Mouse (Mus musculus) Patski (cell line): ENCODE results near the gene Mgat4b. TPM values are rescaled to one million over a fixed set of nuclear protein-coding genes. Genes with fewer than 3 reads are reported as not detected.

ENCODE experiments used
- ATAC-seq: fragments of 100-300 bp; one replicate; pipeline ENCODE4 v1.8.0; 2021
- CTCF ChIA-PET: fragments of 350-600 bp; sonication (Branson Sonifier 250); formaldehyde crosslinking; loops from one replicate; lab custom pipeline; 2022; ENCODE audit warnings: inconsistent platforms; lab: Charles Lee
- POLR2A ChIA-PET: fragments of 350-600 bp; sonication (Branson Sonifier 250); formaldehyde crosslinking; loops from one replicate; lab custom pipeline; 2022; ENCODE audit warnings: antibody characterized with exemption, inconsistent platforms; lab: Charles Lee
- DNase-seq: peaks from one replicate; pipeline ENCODE4 v3.0.0-alpha.2; 2011; ENCODE audit warnings: low read depth, low spot score
- H3K27me3 ChIP-seq: fragments of 371-371 bp; one replicate; pipeline ENCODE4 v1.5.1; 2021
- CTCF ChIP-seq: fragments of 100-300 bp; IDR thresholded peaks from one replicate; pipeline ENCODE4 v1.5.1; 2021
- in situ Hi-C: fragments of 300-500 bp; cut with MboI; formaldehyde crosslinking; loops from 3 replicates; pipeline ENCODE4 v1.11.1; 2018; ENCODE audit warnings: low pct_unique_long_range_greater_than_20kb, mixed read lengths
- polyA plus RNA-seq: library from polyadenylated mRNA; unstranded; gene quantifications from one replicate; pipeline ENCODE4 v1.2.3, GENCODE M21; 2021

The Mgat4b gene
- polyA plus RNA-seq, 1 experiment from 2014 or later: 200 TPM

DNA sequence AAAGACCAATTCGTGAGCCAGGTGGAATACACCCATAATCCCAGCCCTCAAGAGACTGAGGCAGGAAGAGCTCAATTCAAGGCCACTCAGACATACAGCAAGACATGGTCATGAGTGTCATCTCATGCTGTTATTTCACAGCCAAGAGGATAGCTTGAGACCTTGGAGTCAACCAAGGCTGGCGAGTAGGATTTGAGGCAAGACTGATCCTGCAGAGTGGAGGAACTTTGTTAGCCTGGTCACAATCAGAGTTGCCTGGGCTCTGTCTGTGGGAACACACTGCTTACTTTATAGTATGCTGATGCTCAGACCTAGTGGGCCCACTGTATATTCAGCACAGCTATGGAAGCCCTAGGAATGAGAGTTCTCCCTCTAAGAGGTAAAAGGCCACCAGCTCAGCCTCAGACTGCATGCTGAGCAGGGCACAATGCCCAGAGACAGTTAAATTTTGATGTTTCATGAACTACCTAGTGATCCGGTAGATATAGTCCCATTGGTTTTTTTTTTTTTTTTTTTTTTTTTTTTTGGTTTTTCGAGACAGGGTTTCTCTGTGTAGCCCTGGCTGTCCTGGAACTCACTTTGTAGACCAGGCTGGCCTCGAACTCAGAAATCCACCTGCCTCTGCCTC is 12.4 kb upstream of the Mgat4b start:
- TF ChIP-seq CTCF: no peak
- ChIA-PET CTCF (interaction anchor here (1.8 to 2.9 kb wide), 2 partner anchors 9 to 14 kb away, joined by 5 to 10 read pairs; no protein-coding TSS in a partner anchor), POLR2A (interaction anchor here (0.8 to 0.9 kb wide), 2 partner anchors 11 to 19 kb away, joined by 3 read pairs; no protein-coding TSS in a partner anchor)
- in situ Hi-C loops: no loop called here
- H3K27me3 ChIP-seq: no peaks in the 10 kb centered on the region
- ATAC-seq: no peak
- DNase-seq: no peak

- in situ Hi-C loops: no loop called here
- no peaks in the 10 kb centered on the region for H3K27me3 ChIP-seq
- no peak for DNase-seq
- no peak for ATAC-seq
- POLR2A ChIA-PET: interaction anchor here (0.7 to 0.9 kb wide), 2 partner anchors 10 to 18 kb away, joined by 3 read pairs; no protein-coding TSS in a partner anchor
- no peak for TF ChIP-seq CTCF
- CTCF ChIA-PET: interaction anchor here (1.8 to 2.9 kb wide), 2 partner anchors 10 to 13 kb away, joined by 5 to 10 read pairs; no protein-coding TSS in a partner anchor
Measured at GRCm38 (mm10) chr11:50198916-50199315, 11.8 kb upstream of the Mgat4b start.

GRCm38 (mm10) chr11:50200613-50201012 is 10.1 kb upstream of the Mgat4b start:
- ChIA-PET POLR2A (interaction anchor here (0.5 to 1.4 kb wide), 4 partner anchors 10 to 1416 kb away, joined by 3 read pairs; partner anchors contain the start of genes Mgat4b and Sqstm1), CTCF (interaction anchor here (1.1 to 2.1 kb wide), 3 partner anchors 9 to 12 kb away, joined by 3 to 5 read pairs (median 5); partner anchors contain the start of genes Mgat4b and Sqstm1)
- TF ChIP-seq CTCF: no peak
- DNase-seq (no peak), ATAC-seq (no peak)
- in situ Hi-C loops: no loop called here
- H3K27me3 ChIP-seq: no peaks in the 10 kb centered on the region

GRCm38 (mm10) chr11:50201590-50201989 is 9.1 kb upstream of the Mgat4b start:
- ATAC-seq (no peak), DNase-seq (no peak)
- CTCF ChIA-PET: interaction anchor here (1.4 to 2.1 kb wide), 2 partner anchors 9 to 13 kb away, joined by 5 read pairs; partner anchors contain the start of genes Mgat4b and Sqstm1
- in situ Hi-C loops: no loop called here
- POLR2A ChIA-PET: interaction anchor here (1.1 to 1.4 kb wide), 4 partner anchors 8 to 165 kb away, joined by 3 to 4 read pairs (median 3); partner anchors contain the start of genes Mgat4b and Sqstm1
- no peaks in the 10 kb centered on the region for H3K27me3 ChIP-seq
- no peak for TF ChIP-seq CTCF

DNA sequence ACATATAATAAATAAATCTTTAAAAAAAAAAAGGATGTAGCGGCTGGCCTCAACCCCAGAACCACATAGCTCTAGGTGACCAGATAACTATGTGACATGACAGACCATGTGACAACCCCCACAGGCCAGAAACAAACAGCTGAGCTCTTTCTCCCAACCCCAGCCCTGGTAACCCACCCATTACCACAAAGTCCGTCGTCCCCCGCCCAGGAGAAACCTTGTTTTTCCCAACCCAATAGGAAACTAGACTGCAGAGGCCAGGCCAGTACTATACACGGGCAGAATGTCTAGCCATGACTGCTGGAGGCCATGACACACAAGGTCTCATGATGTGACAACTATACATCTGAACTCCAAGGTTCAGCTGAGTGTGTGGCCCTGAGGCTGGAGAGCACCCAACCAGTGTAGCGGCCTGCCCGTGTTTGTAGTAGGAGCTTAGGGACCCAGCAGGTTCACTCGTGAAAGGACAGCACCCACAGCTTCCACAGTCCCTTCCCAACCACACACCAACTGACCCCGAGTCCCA is 7.3 kb upstream of the Mgat4b start:
- in situ Hi-C loops: no loop called here
- no peak for TF ChIP-seq CTCF
- CTCF ChIA-PET: interaction anchor here (1.2 kb wide), 1 partner anchor 42 kb away, joined by 3 read pairs; no protein-coding TSS in a partner anchor
- ATAC-seq: no peak
- POLR2A ChIA-PET: interaction anchor here (1.4 kb wide), 1 partner anchor 22 kb away, joined by 3 read pairs; no protein-coding TSS in a partner anchor
- DNase-seq: no peak
- H3K27me3 ChIP-seq: no peaks in the 10 kb centered on the region

DNA sequence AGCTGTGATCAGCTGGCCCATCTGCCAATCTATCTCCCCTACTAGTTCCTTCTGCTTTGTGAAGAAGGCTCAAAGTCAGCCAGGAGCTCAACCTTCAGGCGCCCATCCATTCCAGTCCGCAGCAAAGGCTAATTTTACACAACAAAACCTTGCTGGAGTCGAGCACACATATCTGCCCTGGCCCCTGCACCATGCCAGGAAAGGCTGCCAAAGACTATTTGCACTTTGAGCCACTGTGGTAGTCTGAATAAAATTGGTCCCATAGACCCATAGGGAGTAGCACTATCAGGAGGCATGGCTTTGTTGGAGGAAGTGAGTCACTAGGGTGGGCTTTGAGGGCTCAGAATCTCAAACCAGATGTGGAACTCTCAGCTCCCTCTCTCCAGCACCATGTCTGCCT is 5.3 kb upstream of the Mgat4b start:
- in situ Hi-C loops: no loop called here
- CTCF ChIA-PET: interaction anchor here (1.3 kb wide), 1 partner anchor 17 kb away, joined by 3 read pairs; no protein-coding TSS in a partner anchor
- TF ChIP-seq CTCF: no peak
- ATAC-seq (no peak), DNase-seq (no peak)
- POLR2A ChIA-PET: interaction anchor here (1.2 to 2.1 kb wide), 2 partner anchors 18 to 43 kb away, joined by 3 to 5 read pairs; no protein-coding TSS in a partner anchor
- H3K27me3 ChIP-seq: no peaks in the 10 kb centered on the region

DNA sequence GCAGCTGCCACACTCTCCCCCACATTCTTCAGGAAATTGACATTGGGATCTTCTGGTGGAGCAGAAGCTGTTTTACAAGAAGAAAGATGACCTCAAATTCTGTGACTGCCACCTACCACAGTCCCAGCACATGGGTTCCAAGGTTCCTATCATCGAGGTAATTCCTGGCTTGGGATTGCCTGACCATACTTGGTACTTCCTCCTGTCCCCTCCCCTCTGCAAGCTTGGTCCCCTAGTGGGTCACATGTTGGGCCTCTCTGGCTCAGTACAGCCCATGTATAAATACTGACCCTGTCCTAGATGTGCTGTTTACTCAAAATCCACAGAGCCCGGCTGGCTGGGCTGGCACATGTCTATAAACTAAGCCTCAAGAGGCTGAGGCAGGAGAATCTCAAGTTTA is 4.7 kb upstream of the Mgat4b start:
- POLR2A ChIA-PET: interaction anchor here (1.2 to 2.1 kb wide), 2 partner anchors 17 to 43 kb away, joined by 3 to 5 read pairs; no protein-coding TSS in a partner anchor
- CTCF ChIA-PET: interaction anchor here (1.3 kb wide), 1 partner anchor 18 kb away, joined by 3 read pairs; no protein-coding TSS in a partner anchor
- in situ Hi-C loops: no loop called here
- no peak for TF ChIP-seq CTCF
- H3K27me3 ChIP-seq: no peaks in the 10 kb centered on the region
- no peak for DNase-seq
- ATAC-seq: no peak

- CTCF ChIA-PET: interaction anchor here (1.6 to 2.8 kb wide), 2 partner anchors 17 to 20 kb away, joined by 4 to 11 read pairs; no protein-coding TSS in a partner anchor
- in situ Hi-C loops: no loop called here
- no peak for ATAC-seq
Measured at GRCm38 (mm10) chr11:50207344-50207743, 3.3 kb upstream of the Mgat4b start.

DNA sequence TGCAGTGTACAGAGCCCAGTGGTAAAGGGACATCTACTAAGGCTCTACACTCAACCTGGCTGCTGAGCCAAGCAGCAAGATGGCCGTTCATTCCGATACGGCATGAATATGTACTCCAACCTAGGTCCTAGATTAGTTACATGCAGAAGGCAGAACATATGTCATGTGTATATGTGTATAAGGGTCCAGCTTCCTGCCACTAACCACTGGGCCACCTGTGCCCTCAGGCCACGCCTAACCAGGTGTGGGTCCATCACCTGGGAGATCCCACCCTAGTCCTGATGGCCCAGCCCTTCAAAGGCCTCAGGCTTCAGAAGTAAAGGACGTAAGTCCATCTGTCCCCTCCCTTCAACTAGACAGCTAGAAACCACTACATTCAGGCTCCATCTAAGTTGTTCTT is 2.7 kb upstream of the Mgat4b start:
- no peak for DNase-seq
- in situ Hi-C loops: no loop called here
- H3K27me3 ChIP-seq: no peaks in the 10 kb centered on the region
- ChIA-PET POLR2A (interaction anchor here (0.8 to 1.4 kb wide), 3 partner anchors 17 to 21 kb away, joined by 3 to 5 read pairs (median 4); no protein-coding TSS in a partner anchor), CTCF (interaction anchor here (1.6 to 2.8 kb wide), 2 partner anchors 16 to 20 kb away, joined by 4 to 11 read pairs; no protein-coding TSS in a partner anchor)
- no peak for TF ChIP-seq CTCF
- ATAC-seq: no peak

More at GRCm38 (mm10) chr11:50207344-50207743, 3.3 kb upstream of the Mgat4b start:
- no peak for TF ChIP-seq CTCF
- POLR2A ChIA-PET: interaction anchor here (0.5 to 1.4 kb wide), 5 partner anchors 18 to 39 kb away, joined by 3 to 6 read pairs (median 4); no protein-coding TSS in a partner anchor
- DNase-seq: no peak
- H3K27me3 ChIP-seq: no peaks in the 10 kb centered on the region

DNA sequence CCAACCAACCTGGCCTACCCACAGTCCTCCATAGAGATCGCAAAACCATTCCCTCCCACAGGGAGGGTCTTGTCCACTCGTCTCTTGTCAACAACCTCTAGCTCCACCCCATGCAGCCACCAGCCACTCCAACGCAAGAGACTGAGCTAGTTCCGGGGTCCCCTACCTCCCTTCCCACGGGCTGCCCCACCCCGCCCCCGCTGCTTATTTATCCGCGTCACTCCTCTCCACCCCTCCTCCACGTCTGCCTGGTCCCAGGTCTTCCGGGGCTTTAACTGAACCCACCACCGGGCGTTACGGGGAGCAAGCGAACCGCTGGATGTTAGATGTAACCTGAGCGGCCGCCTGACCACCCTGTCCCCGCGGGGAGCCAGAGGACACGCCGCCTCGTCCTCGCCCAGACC is 587 bp upstream of the Mgat4b start:
- in situ Hi-C loops: no loop called here
- POLR2A ChIA-PET: interaction anchor here (0.9 to 4.8 kb wide), 7 partner anchors 8 to 167 kb away, joined by 3 to 60 read pairs (median 3); no protein-coding TSS in a partner anchor

More for the DNA sequence above, 587 bp upstream of the Mgat4b start:
- TF ChIP-seq CTCF: no peak
- no peaks in the 10 kb centered on the region for H3K27me3 ChIP-seq
- CTCF ChIA-PET: interaction anchor here (1.5 kb wide), 1 partner anchor 9 kb away, joined by 5 read pairs; no protein-coding TSS in a partner anchor
- ATAC-seq (peak; percentile 61), DNase-seq (no peak)
